Mouse (Mus musculus) lung, adult 2 months (tissue): ENCODE data around the gene 2200002J24Rik.

Experiments
- CTCF ChIP-seq: fragments of 200-500 bp; IDR thresholded peaks from 2 replicates; pipeline ENCODE4 v1.5.1; 2011; ENCODE audit warnings: mild to moderate bottlenecking, low read length, control low read depth; ENCODE audit not compliant: insufficient read depth
- POLR2A ChIP-seq: fragments of 200-500 bp; IDR thresholded peaks from 2 replicates; pipeline ENCODE4 v1.6.1; 2011; ENCODE audit warnings: low read depth, mild to moderate bottlenecking, control low read depth, low read length, borderline replicate concordance; ENCODE audit errors: extremely low read depth

DNA sequence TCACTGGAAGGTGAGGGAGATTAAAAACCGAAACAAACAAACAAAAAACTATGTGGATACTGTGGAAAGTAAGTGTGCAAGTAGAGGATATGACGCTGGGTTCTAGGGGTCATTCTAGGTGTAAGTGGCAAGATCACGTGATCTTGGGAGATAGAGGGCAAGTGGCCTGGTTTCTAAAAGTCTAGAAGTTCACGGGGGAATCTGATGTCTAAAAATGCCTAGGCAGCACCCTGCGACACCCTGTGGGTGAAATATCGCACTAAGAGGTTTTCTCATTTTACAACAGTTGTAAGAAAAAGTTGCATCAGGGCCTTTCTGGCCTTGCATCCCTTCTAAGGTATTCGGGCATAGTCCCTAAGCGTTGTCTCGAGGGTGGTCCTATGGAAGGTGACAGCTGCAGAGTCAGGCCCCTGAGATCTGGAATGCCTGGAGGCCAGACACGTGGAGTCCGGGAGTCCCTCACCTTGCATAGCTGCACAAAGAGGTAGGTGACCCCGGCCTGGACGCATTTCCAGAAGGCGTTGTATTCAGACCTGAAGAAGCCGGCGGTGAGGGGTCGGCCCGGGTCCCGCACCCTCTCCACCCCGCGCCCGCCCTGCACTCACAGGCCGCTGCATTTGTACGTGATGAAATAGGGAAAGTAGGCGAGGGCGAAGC, 30.1 kb downstream of the 2200002J24Rik start:
- TF ChIP-seq POLR2A, result no peak
- no peak for TF ChIP-seq CTCF
